Mouse (Mus musculus) limb, embryonic 11.5 days (tissue): ENCODE results near the gene Fth1. TPM values are rescaled to one million over a fixed set of nuclear protein-coding genes. Genes with fewer than 3 reads are reported as not detected.
"Not testable (repeated sequence)": the region's sequence is repeated elsewhere in the genome, so short reads cannot be mapped to it uniquely, and the experiment has no call there.

ENCODE experiments used
- ATAC-seq: fragments of 200-750 bp; cut with Nextera tagmentation; 2 replicates; pipeline ENCODE4 v1.8.0; 2017; ENCODE audit warnings: low read depth; ENCODE audit not compliant: insufficient number of reproducible peaks, low FRiP score, low TSS enrichment
- DNase-seq: peaks from one replicate; pipeline ENCODE4 v3.0.0-alpha.2; 2015; ENCODE audit warnings: low spot score
- H3K27ac ChIP-seq: fragments of 300-500 bp; sonication (generic); replicated peaks from 2 replicates; pipeline ENCODE4 v1.5.1; 2014; ENCODE audit warnings: low read depth, mild to moderate bottlenecking, low read length
- H3K27me3 ChIP-seq: fragments of 300-500 bp; sonication (generic); 2 replicates; pipeline ENCODE4 v1.6.1; 2014; ENCODE audit warnings: mild to moderate bottlenecking, low read length, mixed read lengths; ENCODE audit not compliant: control insufficient read depth, insufficient read depth
- H3K36me3 ChIP-seq: fragments of 300-500 bp; sonication (generic); 2 replicates; pipeline ENCODE4 v1.6.1; 2014; ENCODE audit warnings: mild to moderate bottlenecking, low read length, moderate library complexity, mixed read lengths; ENCODE audit not compliant: control insufficient read depth, insufficient read depth
- H3K4me1 ChIP-seq: fragments of 300-500 bp; sonication (generic); 2 replicates; pipeline ENCODE4 v1.6.1; 2014; ENCODE audit warnings: low read length, mixed read lengths; ENCODE audit not compliant: control insufficient read depth, insufficient read depth
- H3K4me2 ChIP-seq: fragments of 300-500 bp; sonication (generic); 2 replicates; pipeline ENCODE4 v1.6.1; 2014; ENCODE audit warnings: low read depth, mild to moderate bottlenecking, moderate library complexity; ENCODE audit not compliant: severe bottlenecking
- H3K4me3 ChIP-seq: fragments of 300-500 bp; sonication (generic); 2 replicates; pipeline ENCODE4 v1.5.1; 2014; ENCODE audit warnings: low read depth, low read length
- H3K9ac ChIP-seq: fragments of 300-500 bp; sonication (generic); 2 replicates; pipeline ENCODE4 v1.6.1; 2014; ENCODE audit warnings: mild to moderate bottlenecking, low read length
- H3K9me3 ChIP-seq: fragments of 300-500 bp; sonication (generic); 2 replicates; pipeline ENCODE4 v1.6.1; 2016; ENCODE audit warnings: low read length; ENCODE audit not compliant: control insufficient read depth
- WGBS: fragments of 180-500 bp; shearing (Covaris S2); extraction: QIAGEN DNeasy Blood & Tissue Kit; methylation state at CpG from one replicate; pipeline ENCODE4 v1.1.7; 2014; 5-methylcytosine and 5-hydroxymethylcytosine counted together
- polyA plus RNA-seq: library from polyadenylated mRNA; unstranded; fragments of >200 nt; fragmentation: Nextera tagmentation; extraction: Ambion mirVana; gene quantifications from 2 replicates; pipeline ENCODE4 v1.2.1, GENCODE M21; 2014

Gene Fth1
- polyA plus RNA-seq = 1,189 and 1,219 TPM in 2 replicates

- ATAC-seq (no peak), DNase-seq (no peak)
- no peak within 1 kb of the TSS for H3K4me3 ChIP-seq
- no peak within 1 kb of the TSS for H3K4me2 ChIP-seq
- H3K9me3 ChIP-seq = no peaks in the 10 kb centered on the region
- no peak within 1 kb of the TSS for H3K27ac ChIP-seq
- WGBS = 90% methylated on average over 4 of the region's 4 CpGs
- no peaks in the 10 kb centered on the region for H3K27me3 ChIP-seq
- peaks cover 9% of the 10 kb centered on the region; the same call in 1 of the 2 replicates for H3K4me1 ChIP-seq
- peaks cover 11% of the 10 kb centered on the region for H3K36me3 ChIP-seq
- no peak within 1 kb of the TSS for H3K9ac ChIP-seq
These were observed at the start of gene Fth1 for GRCm38 (mm10) chr19:9980258-9980657. Fth1 (plus strand) TSS chr19:9980598.

- H3K36me3 ChIP-seq, H3K4me1 ChIP-seq, H3K4me3 ChIP-seq, H3K27ac ChIP-seq, H3K4me2 ChIP-seq, H3K9ac ChIP-seq, H3K27me3 ChIP-seq, ATAC-seq, DNase-seq, H3K9me3 ChIP-seq: not testable (repeated sequence)
- 89% methylated on average over 2 of the region's 2 CpGs for WGBS
These were observed 49.2 kb upstream of the Fth1 start for GRCm38 (mm10) chr19:9931167-9931607.

- Histone ChIP-seq H3K4me3 (no peak overlapping the region), H3K9me3 (no peaks in the 10 kb centered on the region), H3K9ac (no peak overlapping the region), H3K36me3 (no peaks in the 10 kb centered on the region), H3K4me2 (no peak overlapping the region), H3K4me1 (no peaks in the 10 kb centered on the region), H3K27ac (no peak overlapping the region), H3K27me3 (no peaks in the 10 kb centered on the region)
- 78% methylated on average over 2 of the region's 2 CpGs for WGBS
- DNase-seq (no peak), ATAC-seq (no peak)
These were observed 46.5 kb upstream of the Fth1 start for GRCm38 (mm10) chr19:9933908-9934307.

GRCm38 (mm10) chr19:9936579-9936978, 43.8 kb upstream of the Fth1 start:
- Histone ChIP-seq H3K36me3 (no peaks in the 10 kb centered on the region), H3K27me3 (no peaks in the 10 kb centered on the region), H3K9ac (no peak overlapping the region), H3K27ac (no peak overlapping the region), H3K9me3 (no peaks in the 10 kb centered on the region), H3K4me1 (no peaks in the 10 kb centered on the region), H3K4me2 (no peak overlapping the region), H3K4me3 (no peak overlapping the region)
- ATAC-seq (no peak), DNase-seq (no peak)
- 68% methylated on average over 5 of the region's 5 CpGs for WGBS

- WGBS = 73% methylated on average over 5 of the region's 5 CpGs
- Histone ChIP-seq H3K4me2 (no peak overlapping the region), H3K36me3 (no peaks in the 10 kb centered on the region), H3K4me3 (no peak overlapping the region), H3K27ac (no peak overlapping the region), H3K9ac (no peak overlapping the region), H3K27me3 (no peaks in the 10 kb centered on the region), H3K9me3 (no peaks in the 10 kb centered on the region), H3K4me1 (peaks cover 5% of the 10 kb centered on the region; the same call in 1 of the 2 replicates)
- ATAC-seq = no peak
- no peak for DNase-seq
These were observed 43.0 kb upstream of the Fth1 start for GRCm38 (mm10) chr19:9937428-9937827.

GRCm38 (mm10) chr19:9938156-9938823, 42.1 kb upstream of the Fth1 start:
- ATAC-seq = no peak

GRCm38 (mm10) chr19:9938824-9939303, 41.5 kb upstream of the Fth1 start:
- Histone ChIP-seq H3K9me3 (no peaks in the 10 kb centered on the region), H3K4me1 (peaks cover 5% of the 10 kb centered on the region; the same call in 1 of the 2 replicates), H3K36me3 (no peaks in the 10 kb centered on the region), H3K9ac (no peak overlapping the region), H3K27ac (no peak overlapping the region), H3K4me2 (no peak overlapping the region), H3K4me3 (no peak overlapping the region), H3K27me3 (no peaks in the 10 kb centered on the region)
- ATAC-seq = no peak
- 79% methylated on average over 13 of the region's 13 CpGs for whole genome bisulfite sequencing
- DNase-seq = no peak

More at GRCm38 (mm10) chr19:9938156-9938823, 42.1 kb upstream of the Fth1 start:
- Histone ChIP-seq H3K9ac (no peak overlapping the region), H3K4me2 (no peak overlapping the region), H3K4me1 (peaks cover 5% of the 10 kb centered on the region; the same call in 1 of the 2 replicates), H3K27ac (no peak overlapping the region), H3K9me3 (no peaks in the 10 kb centered on the region), H3K36me3 (no peaks in the 10 kb centered on the region), H3K4me3 (no peak overlapping the region), H3K27me3 (no peaks in the 10 kb centered on the region)
- 82% methylated on average over 6 of the region's 6 CpGs for WGBS
- DNase-seq = no peak

- Histone ChIP-seq H3K27me3 (no peaks in the 10 kb centered on the region), H3K9me3 (no peaks in the 10 kb centered on the region), H3K4me3 (no peak overlapping the region), H3K4me1 (peaks cover 5% of the 10 kb centered on the region; the same call in 1 of the 2 replicates), H3K9ac (no peak overlapping the region; the same call in 1 of the 2 replicates), H3K4me2 (no peak overlapping the region), H3K36me3 (no peaks in the 10 kb centered on the region), H3K27ac (no peak overlapping the region)
- 56% methylated on average over 7 of the region's 7 CpGs for WGBS
- ATAC-seq (no peak), DNase-seq (no peak)
These were observed 40.6 kb upstream of the Fth1 start for GRCm38 (mm10) chr19:9939841-9940240.
